In the genomic region with DNA sequence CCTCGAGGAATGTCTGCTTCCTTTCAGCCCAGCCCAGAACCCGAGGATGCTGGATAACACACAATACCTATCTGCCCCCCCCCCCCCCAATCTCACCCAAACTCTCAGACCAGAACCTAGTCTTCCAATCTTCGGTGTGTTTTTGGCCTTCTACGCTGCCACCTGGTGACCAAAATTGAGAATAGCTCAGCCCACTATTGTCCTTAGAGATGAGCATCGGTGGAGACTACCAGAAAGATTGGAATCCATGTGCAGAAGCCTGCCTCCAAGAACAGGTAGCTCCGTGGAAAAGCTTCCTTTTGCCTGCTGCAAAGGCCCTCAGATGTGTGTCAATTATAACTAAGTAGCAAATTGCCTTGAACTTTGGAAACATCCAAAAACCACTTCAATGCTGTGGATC, we compare ENCODE assay signal across 11 mouse cellular contexts. TPM values are rescaled to one million over a fixed set of nuclear protein-coding genes. Genes with fewer than 3 reads are reported as not detected.
DNase-seq lines count a peak whose midpoint lies in the region; ATAC-seq lines count a peak whose summit lies in the region.
"Had no signal": no experiment of that assay in that cellular context is flagged by ENCODE, and none has a peak within 500 bp of the region (broad histone marks: within the 10 kb centered on the region; RNA-seq: fewer than 3 reads in every experiment).

No protein-coding gene starts in this region.

- DNase-seq in frontal cortex, postnatal 25 days (ENCODE audit: low spot score in 2 of 2) = no peak
- peak; percentile 23 for DNase-seq in lung, postnatal 10 days
- DNase-seq in lung, adult 18-20 months = no peak
- DNase-seq in embryo, embryonic 11 days = peak; percentile 33
- peak; percentile 65 for DNase-seq in retina, embryonic 14.5 days (ENCODE audit: low spot score)
- DNase-seq in ovary, postnatal 36 days (ENCODE audit: low spot score) = no peak

- no peaks in the 10 kb centered on the region for H3K36me3 ChIP-seq in forebrain, embryonic 12.5 days (replicated peaks)
- H3K36me3 ChIP-seq: heart, embryonic 15.5 days; stomach, embryonic 15.5 days had no signal

- no peak overlapping the region for H3K27ac ChIP-seq in forebrain, embryonic 12.5 days
- H3K27ac ChIP-seq: heart, embryonic 15.5 days; stomach, embryonic 15.5 days had no signal

- H3K4me2 ChIP-seq in forebrain, embryonic 12.5 days = no peak overlapping the region
- H3K4me2 ChIP-seq: heart, embryonic 15.5 days; stomach, embryonic 15.5 days had no signal

- no peak overlapping the region for H3K4me3 ChIP-seq in forebrain, embryonic 12.5 days (replicated peaks)
- H3K4me3 ChIP-seq: heart, embryonic 15.5 days; stomach, embryonic 15.5 days had no signal

- peaks cover 6% of the 10 kb centered on the region for H3K4me1 ChIP-seq in forebrain, embryonic 12.5 days

- ATAC-seq in frontal cortex, adult (ENCODE audit: low TSS enrichment) = peak; percentile 65; the same call in 1 of the 2 replicates
- no peak for ATAC-seq in forebrain, embryonic 12.5 days (ENCODE audit: low FRiP score)

- H3K9me3 ChIP-seq in forebrain, embryonic 12.5 days = no peaks in the 10 kb centered on the region
- H3K9me3 ChIP-seq: heart, embryonic 15.5 days; stomach, embryonic 15.5 days had no signal

- no peak overlapping the region for H3K9ac ChIP-seq in forebrain, embryonic 12.5 days
- H3K9ac ChIP-seq: heart, embryonic 15.5 days; stomach, embryonic 15.5 days had no signal

- WGBS in forebrain, embryonic 12.5 days = 23% methylated on average over 6 of the region's 6 CpGs

- peaks cover 20% of the 10 kb centered on the region for H3K27me3 ChIP-seq in forebrain, embryonic 12.5 days
- H3K27me3 ChIP-seq: stomach, embryonic 15.5 days had no signal

RNA-seq across cellular contexts. Expression of a gene that starts 2.7 kb away (rescaled TPM):
- not detected in 2 replicates for polyA plus RNA-seq in forebrain, embryonic 12.5 days (2016; fragmentation: Nextera tagmentation; extraction: Ambion mirVana)
- polyA plus RNA-seq: heart, embryonic 15.5 days had no signal

RNA-seq across cellular contexts. Expression of a gene that starts 5.4 kb away (rescaled TPM):
- not detected in 2 replicates for polyA plus RNA-seq in forebrain, embryonic 12.5 days (2016; fragmentation: Nextera tagmentation; extraction: Ambion mirVana)
- polyA plus RNA-seq: heart, embryonic 15.5 days had no signal

RNA-seq across cellular contexts. Expression of a gene that starts 26.7 kb away (rescaled TPM):
- polyA plus RNA-seq in forebrain, embryonic 12.5 days (2016; fragmentation: Nextera tagmentation; extraction: Ambion mirVana) = not detected in 2 replicates
- polyA plus RNA-seq: heart, embryonic 15.5 days; lung, embryonic 16.5 days; stomach, embryonic 15.5 days had no signal

RNA-seq across cellular contexts. Expression of a gene that starts 41.6 kb away (rescaled TPM):
- 13.8 and 15.8 TPM in 2 replicates for polyA plus RNA-seq in forebrain, embryonic 12.5 days (2016; fragmentation: Nextera tagmentation; extraction: Ambion mirVana)

Comparison
In these comparisons a context has a peak if more than half of its experiments do, and no peak if none do; other contexts are left out.
1. DNase-seq: peak in lung, postnatal 10 days (single experiment), embryo, embryonic 11 days (single experiment) and retina, embryonic 14.5 days (single experiment); none in frontal cortex, postnatal 25 days (0 of 2), lung, adult 18-20 months (0 of 2) and ovary, postnatal 36 days (single experiment).